Mouse (Mus musculus) right cerebral cortex, adult 2 months (tissue): Measurements from ENCODE around the gene Gm3415.
"Not testable (repeated sequence)": the region's sequence is repeated elsewhere in the genome, so short reads cannot be mapped to it uniquely, and the experiment has no call there.

Experiments
- DNase-seq, 2 experiments: peaks; one replicate each; pipeline ENCODE4 v3.0.0; 2021 to 2022; ENCODE audit warnings: low spot score in 2 of 2

The Gm3415 gene

GRCm38 (mm10) chr5:146599216-146599615, 43.3 kb downstream of the Gm3415 start:
- DNase-seq, result not testable (repeated sequence)

- no peak for DNase-seq
Observed at GRCm38 (mm10) chr5:146599970-146600369, 44.0 kb downstream of the Gm3415 start.

DNA sequence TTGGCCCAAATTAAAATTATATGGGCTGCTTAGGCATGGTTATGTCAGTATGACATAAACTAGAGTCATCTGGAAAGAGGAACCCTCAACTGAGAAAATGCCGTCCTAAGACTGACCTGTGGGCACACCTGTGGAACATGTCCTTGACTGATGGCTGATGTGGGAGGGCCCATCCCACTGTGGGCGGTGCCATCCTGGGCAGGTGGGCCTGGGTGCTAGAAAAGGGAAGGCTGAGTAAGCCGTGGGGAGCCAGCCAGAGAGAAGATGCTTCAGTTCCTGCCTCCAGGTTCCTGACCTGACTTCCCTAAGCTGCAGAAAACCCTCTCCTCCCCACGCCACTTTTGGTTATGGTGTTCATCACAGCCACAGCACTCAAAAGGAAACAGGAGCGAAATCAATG, 50.3 kb downstream of the Gm3415 start:
- no peak for DNase-seq

GRCm38 (mm10) chr5:146606895-146607294, 51.0 kb downstream of the Gm3415 start:
- DNase-seq, result no peak

DNA sequence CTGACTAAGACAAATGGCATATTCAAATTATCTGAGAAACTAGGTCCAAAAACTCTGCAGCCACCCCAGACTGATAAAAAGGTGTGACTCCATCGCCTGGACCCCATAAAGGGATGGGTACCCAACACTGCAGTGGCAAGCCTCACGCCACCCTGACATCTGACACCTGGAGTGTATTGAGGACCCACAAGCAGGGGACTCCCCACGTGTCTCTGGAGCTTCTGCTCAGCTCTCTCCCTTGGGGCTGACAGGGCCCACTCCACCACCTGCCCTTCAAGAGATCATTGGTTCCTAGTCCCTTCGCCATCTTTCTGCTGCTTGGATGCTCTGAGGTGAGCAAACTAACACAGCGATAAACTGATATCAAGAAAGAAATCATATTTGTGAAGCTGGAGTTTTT, 51.9 kb downstream of the Gm3415 start:
- DNase-seq, result no peak
